Mouse (Mus musculus) ES-Bruce4 (cell line): ENCODE results near the gene Thbs3. TPM values are rescaled to one million over a fixed set of nuclear protein-coding genes. Genes with fewer than 3 reads are reported as not detected.

Experiments
- H3K27ac ChIP-seq: 2 replicates; pipeline ENCODE4 v1.5.1; 2012; ENCODE audit warnings: low read length, inconsistent platforms; ENCODE audit not compliant: insufficient read depth
- H3K27me3 ChIP-seq: 2 replicates; pipeline ENCODE4 v1.6.1; 2012; ENCODE audit warnings: mild to moderate bottlenecking, low read length, inconsistent platforms; ENCODE audit not compliant: control insufficient read depth, poor library complexity, insufficient read depth, severe bottlenecking
- H3K36me3 ChIP-seq: 2 replicates; pipeline ENCODE4 v1.6.1; 2012; ENCODE audit warnings: inconsistent platforms, mild to moderate bottlenecking, low read length, moderate library complexity; ENCODE audit not compliant: control insufficient read depth, poor library complexity, insufficient read depth, severe bottlenecking
- H3K4me1 ChIP-seq: one replicate; pipeline ENCODE4 v1.8.1; 2011; ENCODE audit warnings: low read length; ENCODE audit not compliant: control insufficient read depth, insufficient read depth
- H3K4me3 ChIP-seq: 2 replicates; pipeline ENCODE4 v1.5.1; 2011; ENCODE audit warnings: low read depth, mild to moderate bottlenecking, low read length
- H3K9ac ChIP-seq: 2 replicates; pipeline ENCODE4 v1.6.1; 2012; ENCODE audit warnings: low read depth, mild to moderate bottlenecking, inconsistent platforms; ENCODE audit not compliant: poor library complexity, severe bottlenecking
- H3K9me3 ChIP-seq: replicated peaks from 2 replicates; pipeline ENCODE4 v1.6.1; 2012; ENCODE audit warnings: mild to moderate bottlenecking, low read length, inconsistent platforms; ENCODE audit not compliant: control insufficient read depth, poor library complexity, insufficient read depth, severe bottlenecking
- CTCF ChIP-seq: IDR thresholded peaks from one replicate; pipeline ENCODE4 v1.8.1; 2011; ENCODE audit warnings: low read depth, low read length
- EP300 ChIP-seq: IDR thresholded peaks from 2 replicates; pipeline ENCODE4 v1.6.1; 2011; ENCODE audit warnings: low read depth, low read length; ENCODE audit not compliant: insufficient read depth
- POLR2A ChIP-seq: IDR thresholded peaks from one replicate; pipeline ENCODE4 v1.8.1; 2011; ENCODE audit warnings: low read length; ENCODE audit not compliant: insufficient read depth
- polyA plus RNA-seq: library from polyadenylated mRNA; stranded (reverse); fragments of >200 nt; gene quantifications from 2 replicates; pipeline ENCODE4 v1.2.4, GENCODE M21; 2011; ENCODE audit warnings: low read depth; ENCODE audit not compliant: missing spikeins, insufficient read depth, insufficient read length

The Thbs3 gene
- polyA plus RNA-seq, 1 experiment = 10.4 TPM

DNA sequence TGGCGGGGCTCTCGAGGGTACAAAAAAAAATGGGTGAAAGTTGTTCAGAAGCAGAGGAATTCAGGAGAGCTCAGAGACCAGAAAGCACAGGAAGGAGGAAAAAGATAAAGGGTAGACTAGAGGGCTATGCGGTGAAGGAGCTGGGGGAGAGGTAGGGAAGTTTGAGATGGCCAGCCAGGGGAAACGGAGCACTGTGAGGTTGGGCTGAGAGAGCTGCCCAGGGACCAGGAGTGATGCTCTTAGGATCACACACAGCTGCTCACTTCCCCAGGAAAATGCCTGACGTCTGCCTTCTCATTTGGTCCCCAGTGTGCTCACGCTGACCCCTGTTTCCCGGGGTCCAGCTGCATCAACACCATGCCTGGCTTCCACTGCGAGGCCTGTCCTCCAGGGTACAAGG lies 4.6 kb downstream of the Thbs3 start:
- H3K9me3 ChIP-seq = no peaks in the 10 kb centered on the region
- H3K36me3 ChIP-seq = no peaks in the 10 kb centered on the region
- no peaks in the 10 kb centered on the region for H3K27me3 ChIP-seq
- TF ChIP-seq CTCF = no peak
- no peak for TF ChIP-seq EP300
- no peak for TF ChIP-seq POLR2A
- H3K4me1 ChIP-seq = peaks cover under 1% of the 10 kb centered on the region
- H3K9ac ChIP-seq = no peak overlapping the region
- H3K27ac ChIP-seq = no peak overlapping the region
- H3K4me3 ChIP-seq = no peak overlapping the region

- Histone ChIP-seq H3K9me3 (no peaks in the 10 kb centered on the region), H3K4me1 (peaks cover 10% of the 10 kb centered on the region), H3K9ac (no peak overlapping the region), H3K27me3 (no peaks in the 10 kb centered on the region), H3K36me3 (no peaks in the 10 kb centered on the region), H3K27ac (no peak overlapping the region), H3K4me3 (no peak overlapping the region)
- no peak for TF ChIP-seq EP300
- TF ChIP-seq POLR2A = no peak
- TF ChIP-seq CTCF = no peak
These were observed 6.2 kb downstream of the Thbs3 start for GRCm38 (mm10) chr3:89221167-89221566.

DNA sequence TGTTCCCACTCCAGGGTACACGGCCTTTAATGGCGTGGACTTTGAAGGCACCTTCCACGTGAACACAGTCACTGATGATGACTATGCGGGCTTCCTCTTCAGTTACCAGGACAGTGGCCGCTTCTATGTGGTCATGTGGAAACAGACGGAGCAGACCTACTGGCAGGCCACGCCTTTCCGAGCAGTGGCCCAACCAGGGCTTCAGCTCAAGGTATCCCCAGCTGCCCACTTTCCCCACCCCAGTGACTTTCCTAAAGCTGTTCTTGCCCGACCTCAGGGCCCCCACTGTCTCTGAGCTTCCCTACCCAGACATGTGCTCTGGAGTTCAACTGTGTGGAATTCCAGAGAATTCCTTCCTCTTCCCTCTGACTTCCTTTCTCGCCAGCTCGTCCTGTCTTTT lies 9.8 kb downstream of the Thbs3 start:
- Histone ChIP-seq H3K36me3 (no peaks in the 10 kb centered on the region), H3K4me1 (peaks cover 10% of the 10 kb centered on the region)

GRCm38 (mm10) chr3:89225321-89225815 lies 10.4 kb downstream of the Thbs3 start:
- Histone ChIP-seq H3K36me3 (no peaks in the 10 kb centered on the region), H3K27ac (peak overlapping the region; percentile 64), H3K9me3 (no peaks in the 10 kb centered on the region), H3K4me1 (peaks cover 10% of the 10 kb centered on the region), H3K4me3 (peak overlapping the region; percentile 9; the same call in 1 of the 2 replicates), H3K27me3 (no peaks in the 10 kb centered on the region), H3K9ac (no peak overlapping the region)
- no peak for TF ChIP-seq CTCF
- no peak for TF ChIP-seq POLR2A
- no peak for TF ChIP-seq EP300

More for the DNA sequence above, 9.8 kb downstream of the Thbs3 start:
- H3K27ac ChIP-seq = no peak overlapping the region
- no peak overlapping the region for H3K9ac ChIP-seq
- H3K4me3 ChIP-seq = no peak overlapping the region
- TF ChIP-seq CTCF = no peak
- no peak for TF ChIP-seq EP300
- TF ChIP-seq POLR2A = no peak
- no peaks in the 10 kb centered on the region for H3K9me3 ChIP-seq
- H3K27me3 ChIP-seq = no peaks in the 10 kb centered on the region

- Histone ChIP-seq H3K9me3 (no peaks in the 10 kb centered on the region), H3K27me3 (no peaks in the 10 kb centered on the region), H3K27ac (peak overlapping the region; percentile 68), H3K9ac (peak overlapping the region; percentile 51), H3K36me3 (no peaks in the 10 kb centered on the region), H3K4me1 (peaks cover 10% of the 10 kb centered on the region), H3K4me3 (peak overlapping the region; percentile 58)
- TF ChIP-seq CTCF (no peak), EP300 (peak; percentile 84)
These were observed 10.9 kb downstream of the Thbs3 start for GRCm38 (mm10) chr3:89225918-89226317.

DNA sequence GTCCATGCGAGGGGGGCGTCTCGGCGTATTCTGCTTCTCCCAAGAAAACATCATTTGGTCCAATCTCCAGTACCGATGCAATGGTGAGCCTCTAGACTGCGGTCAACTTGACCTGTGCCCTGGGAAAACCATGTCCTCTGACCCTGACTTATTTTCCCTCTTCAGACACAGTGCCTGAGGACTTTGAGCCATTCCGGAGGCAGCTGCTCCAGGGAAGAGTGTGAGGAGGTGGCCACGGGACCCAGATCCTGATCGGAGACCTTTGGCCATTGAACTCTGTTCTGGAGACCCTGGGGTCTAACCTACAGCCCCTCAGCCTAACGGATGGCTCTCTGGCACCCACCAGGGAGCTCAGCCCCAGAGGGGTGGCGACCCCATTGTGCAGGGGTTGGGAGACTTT lies 11.4 kb downstream of the Thbs3 start:
- no peak for TF ChIP-seq POLR2A
- no peak for TF ChIP-seq EP300
- TF ChIP-seq CTCF = no peak
- Histone ChIP-seq H3K9ac (peak overlapping the region; percentile 51), H3K27ac (peak overlapping the region; percentile 68), H3K9me3 (no peaks in the 10 kb centered on the region), H3K36me3 (no peaks in the 10 kb centered on the region), H3K4me1 (peaks cover 10% of the 10 kb centered on the region), H3K4me3 (peak overlapping the region; percentile 58), H3K27me3 (no peaks in the 10 kb centered on the region)
